In the genomic region with DNA sequence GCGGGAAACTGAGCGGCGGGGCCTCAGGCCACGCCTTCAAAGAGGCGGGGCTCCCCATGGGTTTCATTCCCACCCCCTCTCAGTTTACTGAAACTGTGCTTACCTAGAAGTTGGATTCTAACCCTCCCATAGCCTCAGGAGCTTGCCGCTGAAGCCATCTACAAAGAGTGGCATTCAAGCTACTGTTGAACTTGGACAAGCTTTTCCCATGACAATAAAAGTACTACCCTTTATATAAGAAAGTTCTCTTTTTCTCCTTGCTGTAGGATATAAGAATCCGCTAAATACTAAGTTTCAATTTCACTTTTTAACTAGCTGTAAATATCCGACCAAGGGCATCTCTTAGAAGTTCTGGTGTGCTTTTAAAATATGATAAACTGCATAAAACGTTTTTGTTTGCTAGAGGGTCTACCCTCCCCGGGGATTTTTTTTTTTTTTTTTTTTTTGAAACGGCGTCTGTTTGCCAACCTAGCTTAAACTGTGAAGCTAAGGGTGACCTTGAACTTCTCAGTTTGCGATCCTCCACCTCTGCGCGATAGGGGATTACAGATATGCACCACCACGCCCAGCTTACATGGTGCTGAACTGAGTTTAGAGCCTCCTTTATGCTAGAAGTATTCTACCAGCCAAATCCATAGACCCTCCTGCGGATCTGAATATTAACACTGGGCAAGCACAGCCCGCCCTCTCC, we compare ENCODE assay signal across 8 mouse cellular contexts. TPM values are rescaled to one million over a fixed set of nuclear protein-coding genes. Genes with fewer than 3 reads are reported as not detected.
DNase-seq lines count a peak whose midpoint lies in the region; ATAC-seq and TF ChIP-seq lines count a peak whose summit lies in the region.

No protein-coding gene starts in this region.

- TF ChIP-seq POLR2A in myocyte (IDR thresholded peaks at IDR 0.05; ENCODE audit: insufficient read length, low read depth) = no peak

- H3K27ac ChIP-seq in brown adipose tissue, adult 24 weeks (replicated peaks; ENCODE audit: low read depth, low read length) = no peak overlapping the region
- H3K27ac ChIP-seq in heart, embryonic 14.5 days (replicated peaks in 1 of 2; ENCODE audit: control insufficient read depth in 1 of 2, insufficient read depth in 1 of 2, low read depth in 2 of 2, low read length in 2 of 2) = peak overlapping the region; percentile 72 to 81
- H3K27ac ChIP-seq in limb, embryonic 10.5 days = peak overlapping the region; percentile 94

- peak overlapping the region; percentile 51 for H3ac ChIP-seq in myocyte (ENCODE audit: control insufficient read depth, insufficient read length)

- 17% methylated on average over 18 of the region's 18 CpGs for WGBS in heart, embryonic 14.5 days
- WGBS in limb, embryonic 10.5 days = 35% methylated on average over 18 of the region's 18 CpGs

- 0 out of 2 replicates have a peak, but pooled peaks cover 5% of the 10 kb centered on the region for H3K4me1 ChIP-seq in brown adipose tissue, adult 24 weeks (ENCODE audit: control insufficient read depth, insufficient read depth, insufficient read length, low read length)
- H3K4me1 ChIP-seq in heart, embryonic 14.5 days (ENCODE audit: control insufficient read depth in 2 of 2, insufficient read depth in 2 of 2, low read length in 2 of 2) = peaks cover 4 to 23% of the 10 kb centered on the region in 2 experiments; a peak in 3 of 4 replicates
- peaks cover 14% of the 10 kb centered on the region for H3K4me1 ChIP-seq in limb, embryonic 10.5 days

- H3K4me2 ChIP-seq in heart, embryonic 14.5 days (ENCODE audit: low read length) = peak overlapping the region; percentile 74
- H3K4me2 ChIP-seq in myocyte (ENCODE audit: low read depth) = peak overlapping the region; percentile 75

- H3K79me2 ChIP-seq in myocyte (ENCODE audit: control insufficient read depth, insufficient read depth) = peaks cover 24% of the 10 kb centered on the region

- DNase-seq in ES-CJ7 (ENCODE audit: low read depth, low spot score) = peak; percentile 81
- DNase-seq in limb, embryonic 10.5 days (ENCODE audit: low spot score) = no peak
- DNase-seq in right cerebral cortex, postnatal 36 days (ENCODE audit: low spot score in 2 of 2) = no peak
- no peak for DNase-seq in left cerebral cortex, adult 11 months (ENCODE audit: low spot score)
- no peak for DNase-seq in frontal cortex, postnatal 25 days (ENCODE audit: low spot score in 2 of 2)

- H3K36me3 ChIP-seq in heart, embryonic 14.5 days (ENCODE audit: control insufficient read depth, insufficient read depth, low read length) = no peaks in the 10 kb centered on the region
- H3K36me3 ChIP-seq in limb, embryonic 10.5 days = peaks cover 3% of the 10 kb centered on the region; the same call in 1 of the 2 replicates
- no peaks in the 10 kb centered on the region for H3K36me3 ChIP-seq in myocyte (ENCODE audit: control insufficient read depth, insufficient read depth)

- peak overlapping the region; percentile 54 for H3K9ac ChIP-seq in heart, embryonic 14.5 days (ENCODE audit: low read length)

- no peak for ATAC-seq in heart, embryonic 14.5 days (ENCODE audit: insufficient number of reproducible peaks, insufficient read depth, low FRiP score, low read depth)

- H3K27me3 ChIP-seq in heart, embryonic 14.5 days (ENCODE audit: control insufficient read depth, insufficient read depth, low read length) = no peaks in the 10 kb centered on the region
- H3K27me3 ChIP-seq in limb, embryonic 10.5 days (ENCODE audit: low read depth, poor library complexity, severe bottlenecking) = no peaks in the 10 kb centered on the region
- no peaks in the 10 kb centered on the region for H3K27me3 ChIP-seq in myocyte (ENCODE audit: control insufficient read depth, insufficient read depth, insufficient read length)

- no peaks in the 10 kb centered on the region for H3K9me3 ChIP-seq in heart, embryonic 14.5 days (ENCODE audit: control insufficient read depth, low read length)
- no peaks in the 10 kb centered on the region for H3K9me3 ChIP-seq in limb, embryonic 10.5 days (replicated peaks)

- H3K4me3 ChIP-seq in brown adipose tissue, adult 24 weeks (ENCODE audit: insufficient read depth, low read depth, low read length) = peak overlapping the region; percentile 91
- H3K4me3 ChIP-seq in heart, embryonic 14.5 days (ENCODE audit: control insufficient read depth in 1 of 2, insufficient read depth in 1 of 2, low read depth in 1 of 2, low read length in 2 of 2) = peak overlapping the region; percentile 74 to 81
- peak overlapping the region; percentile 89 for H3K4me3 ChIP-seq in limb, embryonic 10.5 days
- peak overlapping the region; percentile 82 for H3K4me3 ChIP-seq in myocyte

TF ChIP-seq in myocyte, 11 proteins besides CTCF, POLR2A, EP300 and RAD21:
- TF ChIP-seq E2F4 (IDR thresholded peaks at IDR 0.05; ENCODE audit: insufficient read depth) = peak; percentile 83
- TF ChIP-seq CEBPB (IDR thresholded peaks at IDR 0.05; ENCODE audit: insufficient read depth, poor library complexity, severe bottlenecking) = no peak

RNA-seq across cellular contexts. Expression of a gene that starts 0.4 kb away (rescaled TPM):
- polyA plus RNA-seq in brown adipose tissue, adult 24 weeks (2012; ENCODE audit: insufficient read depth, insufficient read length, missing spikeins) = not detected in 2 replicates
- polyA plus RNA-seq in heart, embryonic 14.5 days (2014; fragmentation: Nextera tagmentation; extraction: Ambion mirVana) = 2.3 and 2.5 TPM in 2 replicates
- 2.5 and 3.1 TPM in 2 replicates for polyA plus RNA-seq in limb, embryonic 10.5 days (2016; fragmentation: Nextera tagmentation; extraction: Ambion mirVana)
- 1.9 TPM for polyA plus RNA-seq in myocyte (2012; fragmentation: generic; extraction: Trizol)
